Mouse (Mus musculus) MEL (cell line): ENCODE results near the gene Ankdd1b. TPM values are rescaled to one million over a fixed set of nuclear protein-coding genes. Genes with fewer than 3 reads are reported as not detected.

ENCODE experiments used
- DNase-seq: peaks from one replicate; pipeline ENCODE4 v3.0.0; 2011; ENCODE audit warnings: low read depth, low spot score
- H3K27ac ChIP-seq: 2 replicates; pipeline ENCODE4 v1.5.1; 2012; ENCODE audit warnings: low read depth, mild to moderate bottlenecking, control low read depth, low read length, moderate library complexity; ENCODE audit not compliant: control insufficient read depth
- H3K27me3 ChIP-seq, 2 experiments: fragments of 150-350 bp in 1 of 2; sonication (generic) in 1 of 2; 2 replicates each; pipeline ENCODE4 v1.6.1; 2012; ENCODE audit warnings: low read length in 2 of 2, mild to moderate bottlenecking in 2 of 2, improper control_type of control experiment in 1 of 2, moderate library complexity in 1 of 2; ENCODE audit not compliant: insufficient read depth in 2 of 2, control insufficient read depth in 1 of 2
- H3K36me3 ChIP-seq, 2 experiments: 2 replicates each; pipeline ENCODE4 v1.6.1; 2012 to 2014; ENCODE audit warnings: low read length in 2 of 2, improper control_type of control experiment in 1 of 2, inconsistent platforms in 1 of 2, mild to moderate bottlenecking in 1 of 2; ENCODE audit not compliant: insufficient read depth in 2 of 2, control insufficient read depth in 1 of 2
- H3K4me1 ChIP-seq, 2 experiments: fragments of 150-350 bp in 1 of 2; sonication (generic) in 1 of 2; 2 replicates each; pipeline ENCODE4 v1.6.1; 2012; ENCODE audit warnings: low read length in 2 of 2, improper control_type of control experiment in 1 of 2, mild to moderate bottlenecking in 1 of 2; ENCODE audit not compliant: insufficient read depth in 2 of 2, control insufficient read depth in 1 of 2
- H3K4me3 ChIP-seq, 2 experiments: fragments of 150-350 bp in 1 of 2; sonication (generic) in 1 of 2; 2 replicates each; pipeline ENCODE4 v1.5.1; 2012; ENCODE audit warnings: low read depth in 2 of 2, low read length in 2 of 2, mild to moderate bottlenecking in 2 of 2, moderate library complexity in 2 of 2, control low read depth in 1 of 2, improper control_type of control experiment in 1 of 2; ENCODE audit not compliant: control insufficient read depth in 1 of 2, insufficient read depth in 1 of 2
- H3K79me2 ChIP-seq: 2 replicates; pipeline ENCODE4 v1.6.1; 2012; ENCODE audit warnings: mild to moderate bottlenecking, low read length, moderate library complexity; ENCODE audit not compliant: control insufficient read depth, poor library complexity, insufficient read depth
- H3K9ac ChIP-seq: 2 replicates; pipeline ENCODE4 v1.6.1; 2012; ENCODE audit warnings: low read depth, mild to moderate bottlenecking, control low read depth, low read length, moderate library complexity; ENCODE audit not compliant: control insufficient read depth, poor library complexity, severe bottlenecking
- H3K9me3 ChIP-seq: fragments of 150-350 bp; sonication (generic); replicated peaks from 2 replicates; pipeline ENCODE4 v1.6.1; 2012; ENCODE audit warnings: mild to moderate bottlenecking, low read length, improper control_type of control experiment, moderate library complexity; ENCODE audit not compliant: insufficient read depth
- BHLHE40 ChIP-seq: IDR thresholded peaks from 2 replicates; pipeline ENCODE4 v1.6.1; 2012; ENCODE audit warnings: low read depth, mild to moderate bottlenecking, inconsistent platforms, low read length, improper control_type of control experiment, borderline replicate concordance
- CHD2 ChIP-seq: IDR thresholded peaks from 2 replicates; pipeline ENCODE4 v1.6.1; 2011; ENCODE audit warnings: low read length, improper control_type of control experiment
- GABPA ChIP-seq: IDR thresholded peaks from 2 replicates; pipeline ENCODE4 v1.6.1; 2012; ENCODE audit warnings: low read depth, mild to moderate bottlenecking, inconsistent platforms, low read length, improper control_type of control experiment, moderate library complexity
- JUND ChIP-seq: IDR thresholded peaks from 2 replicates; pipeline ENCODE4 v1.6.1; 2011; ENCODE audit warnings: low read depth, mild to moderate bottlenecking, improper control_type of control experiment, low read length
- KAT2A ChIP-seq: conservative IDR thresholded peaks from 2 replicates; pipeline ENCODE4 v1.6.1; 2012; ENCODE audit warnings: low read depth, low read length, improper control_type of control experiment, inconsistent platforms
- MAFK ChIP-seq: IDR thresholded peaks from 2 replicates; pipeline ENCODE4 v1.6.1; 2011; ENCODE audit warnings: low read depth, mild to moderate bottlenecking, low read length, improper control_type of control experiment, borderline replicate concordance
- MAZ ChIP-seq: IDR thresholded peaks from 2 replicates; pipeline ENCODE4 v1.6.1; 2012; ENCODE audit warnings: low read depth, mild to moderate bottlenecking, inconsistent platforms, low read length, improper control_type of control experiment
- MEF2A ChIP-seq: IDR thresholded peaks from 2 replicates; pipeline ENCODE4 v1.6.1; 2014; ENCODE audit warnings: low read depth, mild to moderate bottlenecking, inconsistent platforms, low read length, improper control_type of control experiment; ENCODE audit not compliant: poor library complexity, insufficient replicate concordance, severe bottlenecking; ENCODE audit errors: extremely low read depth
- MXI1 ChIP-seq: IDR thresholded peaks from 2 replicates; pipeline ENCODE4 v1.6.1; 2011; ENCODE audit warnings: mild to moderate bottlenecking, low read depth, low read length, improper control_type of control experiment
- MYB ChIP-seq: IDR thresholded peaks from 2 replicates; pipeline ENCODE4 v1.6.1; 2011; ENCODE audit warnings: mild to moderate bottlenecking, low read depth, low read length, improper control_type of control experiment
- MYC ChIP-seq: IDR thresholded peaks from 2 replicates; pipeline ENCODE4 v1.6.1; 2011; ENCODE audit warnings: low read depth, mild to moderate bottlenecking, low read length, improper control_type of control experiment, moderate library complexity
- POLR2A ChIP-seq, 2 experiments: IDR thresholded peaks; 2 replicates each; pipeline ENCODE4 v1.6.1; 2011 to 2012; ENCODE audit warnings: low read length in 2 of 2, mild to moderate bottlenecking in 2 of 2, control low read depth in 1 of 2, improper control_type of control experiment in 1 of 2, low read depth in 1 of 2, moderate library complexity in 1 of 2; ENCODE audit not compliant: control insufficient read depth in 1 of 2, insufficient read depth in 1 of 2, poor library complexity in 1 of 2
- POLR2AphosphoS2 ChIP-seq: IDR thresholded peaks from 2 replicates; pipeline ENCODE4 v1.6.1; 2011; ENCODE audit warnings: low read length, improper control_type of control experiment
- RCOR1 ChIP-seq: IDR thresholded peaks from 2 replicates; pipeline ENCODE4 v1.6.1; 2012; ENCODE audit warnings: low read depth, mild to moderate bottlenecking, inconsistent platforms, low read length, improper control_type of control experiment
- SMC3 ChIP-seq: IDR thresholded peaks from 2 replicates; pipeline ENCODE4 v1.6.1; 2011; ENCODE audit warnings: low read depth, low read length, improper control_type of control experiment
- TAL1 ChIP-seq: IDR thresholded peaks from 2 replicates; pipeline ENCODE4 v1.6.1; 2012; ENCODE audit warnings: mild to moderate bottlenecking, inconsistent platforms, low read length, moderate library complexity, mixed read lengths
- TCF12 ChIP-seq: IDR thresholded peaks from 2 replicates; pipeline ENCODE4 v1.6.1; 2014; ENCODE audit warnings: low read depth, mild to moderate bottlenecking, inconsistent platforms, low read length, improper control_type of control experiment, moderate library complexity
- UBTF ChIP-seq: IDR thresholded peaks from 2 replicates; pipeline ENCODE4 v1.6.1; 2012; ENCODE audit warnings: low read depth, mild to moderate bottlenecking, inconsistent platforms, low read length, improper control_type of control experiment, moderate library complexity, borderline replicate concordance; ENCODE audit not compliant: insufficient read depth
- USF2 ChIP-seq, 2 experiments: IDR thresholded peaks; 2 replicates each; pipeline ENCODE4 v1.6.1; 2011 to 2012; ENCODE audit warnings: improper control_type of control experiment in 2 of 2, low read length in 2 of 2, borderline replicate concordance in 1 of 2, inconsistent platforms in 1 of 2, low read depth in 1 of 2, mild to moderate bottlenecking in 1 of 2; ENCODE audit not compliant: insufficient read depth in 1 of 2
- ZC3H11A ChIP-seq: IDR thresholded peaks from 2 replicates; pipeline ENCODE4 v1.6.1; 2012; ENCODE audit warnings: low read depth, mild to moderate bottlenecking, inconsistent platforms, low read length, improper control_type of control experiment
- ZKSCAN1 ChIP-seq: IDR thresholded peaks from 2 replicates; pipeline ENCODE4 v1.6.1; 2012; ENCODE audit warnings: low read depth, mild to moderate bottlenecking, inconsistent platforms, low read length, improper control_type of control experiment, moderate library complexity
- ZNF384 ChIP-seq: IDR thresholded peaks from 2 replicates; pipeline ENCODE4 v1.6.1; 2012; ENCODE audit warnings: low read depth, mild to moderate bottlenecking, inconsistent platforms, low read length, improper control_type of control experiment
- polyA plus RNA-seq, 2 experiments: library from polyadenylated mRNA; stranded (reverse) in 1 of 2; unstranded in 1 of 2; fragments of >175 nt in 1 of 2; fragments of >200 nt in 1 of 2; gene quantifications; 2 replicates each; pipeline versions ENCODE4 v1.2.1 to v1.2.4; 2012; ENCODE audit warnings: low replicate concordance in 2 of 2, low read depth in 1 of 2; ENCODE audit not compliant: insufficient read length in 2 of 2, insufficient read depth in 1 of 2, missing spikeins in 1 of 2
- total RNA-seq: library from RNA; depleted of rRNA; stranded (reverse); fragments of 300-350 nt; gene quantifications from 2 replicates; pipeline ENCODE4 v1.2.3, GENCODE M21; 2012

Gene Ankdd1b
- total and polyA plus RNA-seq, 3 experiments: 0.12 TPM; not detected in 2

DNA sequence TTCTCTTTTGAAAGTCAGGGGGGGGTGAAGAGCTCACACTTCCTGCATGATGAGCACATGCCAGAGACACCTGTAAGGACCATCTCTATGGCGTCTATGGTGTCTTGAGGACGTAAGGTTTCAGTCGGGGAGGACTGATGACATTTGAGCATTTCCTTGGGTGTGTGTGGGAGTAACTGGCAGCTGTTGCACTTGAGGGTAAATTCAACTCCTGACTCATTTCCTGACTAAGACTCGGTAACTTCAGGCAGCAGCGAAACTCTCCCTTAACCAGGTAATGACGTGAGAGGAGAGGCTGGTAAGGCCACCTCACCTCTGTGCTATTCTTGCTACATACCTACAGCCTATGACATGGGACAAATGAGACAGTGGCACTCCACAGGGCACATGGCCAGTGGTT is 16.2 kb upstream of the Ankdd1b start:
- TF ChIP-seq MAZ (no peak), ZNF384 (no peak), MEF2A (no peak), CHD2 (no peak), SMC3 (no peak), KAT2A (no peak), MAFK (no peak), TCF12 (no peak), ZKSCAN1 (no peak), JUND (no peak), ZC3H11A (no peak), BHLHE40 (no peak)
- no peak overlapping the region for H3K9ac ChIP-seq
- H3K9me3 ChIP-seq: no peaks in the 10 kb centered on the region
- H3K27me3 ChIP-seq: no peaks in the 10 kb centered on the region
- H3K27ac ChIP-seq: no peak overlapping the region
- H3K79me2 ChIP-seq: no peaks in the 10 kb centered on the region
- H3K36me3 ChIP-seq: no peaks in the 10 kb centered on the region
- H3K4me3 ChIP-seq: no peak overlapping the region
- no peaks in the 10 kb centered on the region for H3K4me1 ChIP-seq
- no peak for DNase-seq

DNA sequence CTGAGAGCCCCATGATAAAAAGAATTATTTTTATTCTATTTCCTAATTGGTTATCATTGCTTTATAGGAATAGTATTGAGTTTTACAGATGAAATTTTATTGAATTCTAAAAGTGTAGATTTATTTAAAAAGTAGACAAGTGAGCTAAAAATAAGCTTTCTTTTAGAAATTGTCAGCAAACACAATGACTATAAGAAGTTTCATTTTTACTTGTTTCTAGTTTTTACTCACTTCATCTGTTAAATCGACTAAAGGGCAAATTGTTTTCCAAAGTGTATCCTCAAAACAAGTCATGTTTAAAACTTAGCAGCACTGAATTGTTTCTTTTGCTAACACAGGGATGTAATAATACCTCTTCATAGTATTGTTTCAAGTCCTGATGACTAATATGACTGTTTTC is 8.0 kb upstream of the Ankdd1b start:
- H3K9ac ChIP-seq: no peak overlapping the region
- DNase-seq: no peak
- H3K9me3 ChIP-seq: no peaks in the 10 kb centered on the region
- H3K79me2 ChIP-seq: no peaks in the 10 kb centered on the region
- no peaks in the 10 kb centered on the region for H3K4me1 ChIP-seq
- H3K4me3 ChIP-seq: no peak overlapping the region
- no peaks in the 10 kb centered on the region for H3K27me3 ChIP-seq
- no peak overlapping the region for H3K27ac ChIP-seq
- TF ChIP-seq RCOR1 (no peak), ZKSCAN1 (no peak), POLR2AphosphoS2 (no peak), TAL1 (no peak), CHD2 (no peak), USF2 (IDR thresholded peaks at IDR 0.05; ENCODE audit: borderline replicate concordance in 1 of 2, insufficient read depth in 1 of 2, low read depth in 1 of 2, low read length in 2 of 2) (no peak), MXI1 (no peak), MYB (no peak), POLR2A (IDR thresholded peaks at IDR 0.05; ENCODE audit: control insufficient read depth in 1 of 2, insufficient read depth in 1 of 2, low read depth in 1 of 2, low read length in 2 of 2, poor library complexity in 1 of 2) (no peak), GABPA (no peak), MYC (no peak), KAT2A (no peak), UBTF (no peak), BHLHE40 (no peak)
- TF ChIP-seq, all 39 proteins: peak for 0
- H3K36me3 ChIP-seq: no peaks in the 10 kb centered on the region
